Mouse (Mus musculus) lung, postnatal 0 days (tissue): ENCODE results near the gene Vhl.

Experiments used
- CTCF ChIP-seq: IDR thresholded peaks from 2 replicates; pipeline ENCODE4 v1.5.1; 2016; ENCODE audit warnings: antibody characterized with exemption, mild to moderate bottlenecking
- EP300 ChIP-seq: IDR thresholded peaks from 2 replicates; pipeline ENCODE4 v1.6.1; 2016; ENCODE audit warnings: antibody characterized with exemption, mild to moderate bottlenecking, control low read depth

DNA sequence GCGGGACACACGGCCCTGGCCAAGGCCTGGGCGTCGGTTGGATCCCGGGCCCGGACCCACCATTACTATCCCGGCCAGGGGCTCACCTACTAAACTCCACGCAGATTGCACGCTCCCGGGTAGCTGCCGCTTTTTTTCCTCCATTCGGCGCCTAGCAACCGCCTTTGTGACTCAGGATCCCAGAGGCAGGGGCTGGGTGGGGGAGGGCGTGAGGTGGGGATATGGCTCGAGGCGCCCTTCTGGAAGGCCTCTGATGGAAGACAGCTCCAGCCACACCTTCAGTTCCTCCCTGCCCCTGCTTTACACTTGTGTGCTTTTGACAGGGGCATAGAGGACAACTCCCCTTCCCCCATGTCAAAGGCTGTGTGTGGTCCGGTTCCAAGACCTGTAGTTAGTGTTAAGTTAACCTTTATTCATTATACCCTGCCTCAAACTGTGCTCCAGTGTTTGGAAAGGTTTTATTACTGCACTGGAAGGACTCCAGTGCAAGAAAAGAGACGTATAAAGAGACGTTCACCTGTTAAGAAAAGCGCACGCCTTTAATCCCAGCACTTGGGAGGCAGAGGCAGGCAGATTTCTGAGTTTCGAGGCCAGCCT lies 23.1 kb upstream of the Vhl start, which contains the start of gene Fancd2os:
- no peak for TF ChIP-seq CTCF
- TF ChIP-seq EP300, result no peak
